Mouse (Mus musculus) lung, postnatal 10 days (tissue): ENCODE data around the gene Galnt17.

Experiments
- DNase-seq: peaks from one replicate; pipeline ENCODE4 v3.0.0; 2021

The Galnt17 gene

DNA sequence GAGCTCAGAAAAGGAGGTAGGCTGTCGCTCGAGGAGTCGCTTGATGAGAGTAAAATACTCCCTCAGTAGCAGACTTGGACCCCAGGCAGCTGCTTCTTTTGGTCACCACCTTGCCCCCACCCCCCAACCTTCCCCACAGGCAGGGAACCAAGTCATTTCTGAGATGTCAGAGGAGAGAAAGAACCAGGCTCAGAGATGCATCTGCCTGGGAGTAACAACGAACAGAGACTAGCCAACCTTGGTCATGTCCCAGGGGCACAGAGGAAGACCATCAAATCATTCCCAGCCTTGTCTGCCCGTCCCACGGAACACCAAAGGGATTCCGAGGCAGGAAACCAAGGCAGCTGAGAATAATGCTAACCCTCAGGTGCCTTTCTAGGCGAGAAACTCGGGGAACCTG, 293.0 kb downstream of the Galnt17 start:
- no peak for DNase-seq

DNA sequence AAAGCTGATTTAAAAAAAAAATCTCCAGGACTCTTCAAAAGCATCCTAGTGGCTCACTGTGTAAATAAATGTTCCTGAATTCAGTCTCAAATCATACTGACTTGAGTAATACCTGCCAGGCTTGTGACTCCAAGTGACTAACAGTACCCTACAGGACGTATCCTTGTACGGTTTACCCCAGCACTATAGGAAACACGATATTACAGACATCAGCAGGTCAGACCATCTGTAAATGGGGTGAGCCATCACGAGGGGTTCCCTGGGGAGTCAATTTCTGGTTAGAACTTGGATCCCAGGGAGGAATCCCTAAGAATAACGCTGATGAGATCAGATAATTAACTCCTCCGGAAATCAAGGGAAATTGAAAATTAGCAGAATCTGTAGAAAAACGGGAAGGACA, 294.5 kb downstream of the Galnt17 start:
- DNase-seq, result no peak

DNA sequence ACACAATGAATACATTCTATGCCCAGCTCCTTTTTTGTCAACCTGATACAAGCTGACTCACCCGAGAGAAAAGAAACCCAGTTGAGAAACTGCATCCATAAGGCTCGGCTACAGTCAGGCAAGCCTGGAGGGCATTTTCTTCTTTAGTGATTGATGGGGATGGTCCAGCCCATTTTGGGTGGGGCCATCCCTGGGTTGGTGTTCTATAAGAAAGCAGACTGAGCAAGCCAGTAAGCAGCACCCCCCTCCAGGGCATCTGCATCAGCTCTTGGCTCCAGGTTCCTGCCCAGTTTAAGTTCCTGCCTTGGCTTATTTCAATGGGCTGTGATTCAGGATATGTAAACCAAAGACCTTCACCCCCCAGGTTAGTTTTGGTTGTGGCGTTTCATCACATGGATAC, 295.2 kb downstream of the Galnt17 start:
- no peak for DNase-seq

DNA sequence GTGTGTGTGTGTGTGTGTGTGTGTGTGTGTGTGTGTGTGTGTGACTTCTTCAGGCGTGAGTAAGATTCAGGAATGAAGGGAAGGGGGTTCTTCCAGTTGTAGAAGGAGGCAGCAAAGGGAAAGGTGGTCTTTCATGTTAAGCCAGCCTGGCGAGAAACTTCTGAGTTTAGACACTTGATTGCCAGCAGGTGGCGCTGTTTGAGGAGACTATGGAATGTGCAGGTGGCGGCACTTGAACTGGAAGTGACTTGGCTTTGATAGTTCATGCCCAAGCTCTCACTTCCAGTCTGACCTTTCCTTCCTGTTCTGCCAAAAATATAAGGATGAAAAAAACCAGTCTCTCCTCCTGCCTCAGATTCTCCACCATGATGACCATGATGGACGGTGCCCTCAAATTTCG, 298.8 kb downstream of the Galnt17 start:
- DNase-seq, result peak; percentile 6

DNA sequence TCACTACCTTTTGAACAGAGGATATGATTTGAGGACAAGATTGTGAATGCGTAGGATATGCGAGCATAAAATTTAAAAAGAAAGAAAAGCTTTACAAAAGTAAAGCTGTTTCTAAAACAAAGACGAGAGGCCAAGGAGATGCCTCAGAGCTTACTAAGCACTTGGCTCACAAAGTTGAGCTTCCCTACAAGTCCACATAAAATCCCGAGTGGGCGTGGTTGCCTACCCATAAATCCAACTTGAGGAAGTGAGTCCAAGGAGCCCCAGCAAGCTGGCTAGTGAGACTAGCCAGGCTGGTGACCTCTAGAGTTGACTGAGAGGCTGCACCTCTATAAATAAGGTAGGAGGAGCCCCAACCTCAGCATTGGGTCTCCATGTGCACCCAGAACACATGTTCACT, 299.8 kb downstream of the Galnt17 start:
- peak; percentile 8 for DNase-seq

DNA sequence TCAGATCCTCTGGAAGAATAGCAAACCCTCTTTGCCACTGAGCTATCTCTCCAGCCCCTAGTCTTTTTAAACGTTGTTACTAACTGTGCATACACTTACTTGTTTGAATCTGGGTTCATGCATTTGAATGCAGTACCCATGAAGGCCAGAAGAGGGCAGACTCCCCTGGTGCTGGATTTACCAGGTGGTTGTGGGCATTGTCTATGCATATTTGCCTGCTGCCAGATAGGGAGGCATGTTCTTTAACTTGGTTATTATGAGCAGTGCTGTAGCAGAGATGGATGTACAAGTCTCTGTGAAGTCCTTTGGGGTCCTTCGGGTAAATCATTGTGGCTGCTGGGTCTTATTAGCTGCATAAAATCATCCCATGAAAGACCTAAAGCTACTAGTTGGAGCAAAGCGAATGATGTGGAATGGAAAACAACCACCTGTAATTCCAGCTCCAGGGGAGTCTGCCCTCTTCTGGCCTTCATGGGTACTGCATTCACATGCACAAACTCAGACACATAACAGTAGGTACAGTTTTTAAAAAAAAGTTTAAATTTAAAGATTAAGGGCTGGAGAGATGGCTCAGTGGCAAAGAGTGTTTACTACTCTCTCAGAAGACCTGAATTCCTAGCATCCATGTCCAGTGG, 300.3 kb downstream of the Galnt17 start:
- DNase-seq, result peak; percentile 39

DNA sequence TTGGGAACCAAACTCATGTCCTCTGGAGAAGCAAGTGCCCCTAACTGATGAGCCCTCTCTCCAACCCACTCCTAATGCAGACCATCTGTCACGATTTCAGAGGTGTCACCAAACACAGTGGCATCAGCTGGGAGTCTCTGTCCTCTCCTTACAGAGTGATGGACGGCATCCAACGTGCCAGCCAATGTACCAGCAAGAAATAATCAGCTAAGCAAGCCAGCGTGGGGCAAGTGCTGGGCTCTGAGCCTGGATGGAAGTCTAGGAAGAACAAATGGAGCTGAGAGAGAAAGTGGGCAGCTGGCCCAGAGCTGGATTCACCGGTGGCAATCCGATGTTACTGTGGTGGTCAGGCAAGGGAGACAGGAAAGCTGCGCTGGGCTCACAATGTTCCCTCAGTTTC, 301.1 kb downstream of the Galnt17 start:
- no peak for DNase-seq

DNA sequence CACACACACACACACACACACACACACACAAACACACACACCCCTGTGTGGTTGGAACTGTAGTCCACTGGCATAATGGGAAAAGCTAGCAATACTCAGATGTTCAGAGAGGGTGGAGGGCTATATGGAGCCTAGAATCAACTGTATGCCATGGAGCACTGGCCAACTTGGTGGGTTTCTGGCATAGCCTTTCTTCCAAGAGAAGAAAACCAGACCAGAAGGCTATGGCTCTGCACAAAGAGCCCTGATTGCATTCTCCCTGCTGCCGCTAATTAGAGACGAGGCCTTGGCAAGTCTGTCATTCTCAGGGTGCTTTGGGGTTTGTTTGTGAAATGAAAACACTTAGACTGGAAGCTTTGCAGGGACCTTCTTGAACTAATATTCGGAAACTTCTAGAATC, 301.8 kb downstream of the Galnt17 start:
- DNase-seq, result no peak

DNA sequence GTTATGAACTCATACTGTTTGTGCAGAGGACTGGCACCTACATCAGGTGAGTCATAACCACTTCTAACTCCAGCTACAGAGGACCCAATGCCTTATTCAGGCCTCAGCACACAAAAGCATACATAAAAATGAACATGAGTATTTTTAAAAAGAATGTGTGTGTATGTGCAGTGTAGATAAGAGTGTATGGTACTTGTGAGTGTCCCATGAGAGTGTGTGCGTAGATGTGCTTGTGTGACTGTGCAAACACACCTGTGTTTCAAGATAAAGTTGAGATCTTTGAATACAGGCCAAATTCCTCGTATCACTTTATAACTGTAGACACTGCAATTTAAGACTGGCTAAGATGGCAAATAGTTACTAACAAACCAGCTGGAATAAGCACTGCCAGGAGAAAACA, 307.7 kb downstream of the Galnt17 start:
- DNase-seq, result no peak

DNA sequence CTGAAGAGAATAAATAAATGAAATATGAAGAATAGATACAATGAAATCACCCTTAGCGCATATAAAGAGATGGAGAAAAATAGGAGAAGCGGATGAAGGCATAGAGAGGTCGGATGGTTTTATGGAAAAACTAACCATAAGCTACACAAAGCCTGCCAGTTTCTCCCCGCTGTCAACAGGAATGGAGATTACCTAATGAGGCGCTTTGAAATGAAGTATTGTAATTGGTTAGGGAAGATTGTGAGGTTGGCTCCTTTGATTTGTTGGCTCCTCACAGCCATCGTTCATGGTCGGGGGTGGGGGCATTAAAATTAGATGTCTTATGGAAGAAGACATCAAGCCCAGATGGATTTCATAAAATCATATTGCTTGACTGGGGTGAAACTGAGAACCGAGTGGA, 329.0 kb downstream of the Galnt17 start:
- no peak for DNase-seq

DNA sequence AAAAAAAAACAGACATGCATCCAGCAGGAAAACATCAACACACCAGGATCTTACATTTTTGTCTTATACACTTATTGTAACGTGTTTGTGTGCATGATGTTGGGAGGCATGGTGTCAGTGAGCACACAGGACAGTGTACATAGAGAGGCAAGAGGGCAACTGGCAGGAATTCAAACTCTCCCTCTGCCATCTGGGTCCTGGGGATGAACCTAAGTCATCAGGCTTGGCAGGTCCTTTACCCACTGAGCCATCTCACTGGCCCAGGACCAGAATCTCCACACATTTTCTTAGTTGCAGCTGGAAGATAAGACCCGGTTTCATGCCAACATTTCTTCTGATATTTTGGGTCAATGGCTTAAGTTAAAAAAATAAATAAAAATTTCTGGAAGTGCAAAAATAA, 329.4 kb downstream of the Galnt17 start:
- DNase-seq, result no peak

DNA sequence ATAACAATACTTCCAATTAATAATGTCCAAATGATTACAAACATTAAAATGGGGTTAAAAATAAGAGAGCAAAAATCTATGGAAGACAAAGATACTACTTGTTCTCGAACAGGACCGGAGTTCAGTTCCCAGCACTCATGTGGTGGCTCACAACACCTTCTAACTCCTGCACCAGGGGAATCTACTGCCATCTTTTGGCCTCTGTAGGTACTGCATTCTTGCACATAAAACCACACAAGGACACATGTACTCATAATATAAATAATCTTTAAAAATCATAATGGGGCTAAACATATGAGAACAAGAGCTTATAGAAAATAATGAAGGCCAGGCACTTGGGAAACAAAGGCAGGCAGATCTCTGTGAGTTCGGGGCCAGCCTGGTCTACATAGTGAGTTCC, 330.3 kb downstream of the Galnt17 start:
- DNase-seq, result no peak

DNA sequence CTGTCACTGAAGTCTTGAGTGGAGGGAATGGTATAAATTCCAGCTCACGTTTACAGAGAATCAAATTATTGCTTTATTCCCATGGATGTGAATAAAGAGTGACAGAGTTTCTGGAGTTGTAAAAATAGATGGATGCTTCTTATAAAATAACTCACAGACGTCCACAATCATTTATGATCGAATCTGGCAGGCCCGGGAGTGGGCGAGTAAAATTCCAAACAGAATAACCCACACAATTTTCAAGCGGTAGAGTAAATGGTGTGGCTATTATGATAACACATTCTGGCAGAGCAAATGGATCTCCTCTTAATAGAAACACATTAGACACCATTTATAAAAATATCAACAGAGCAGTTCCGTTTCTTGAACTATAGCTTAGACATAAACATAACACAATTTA, 355.9 kb downstream of the Galnt17 start:
- no peak for DNase-seq

DNA sequence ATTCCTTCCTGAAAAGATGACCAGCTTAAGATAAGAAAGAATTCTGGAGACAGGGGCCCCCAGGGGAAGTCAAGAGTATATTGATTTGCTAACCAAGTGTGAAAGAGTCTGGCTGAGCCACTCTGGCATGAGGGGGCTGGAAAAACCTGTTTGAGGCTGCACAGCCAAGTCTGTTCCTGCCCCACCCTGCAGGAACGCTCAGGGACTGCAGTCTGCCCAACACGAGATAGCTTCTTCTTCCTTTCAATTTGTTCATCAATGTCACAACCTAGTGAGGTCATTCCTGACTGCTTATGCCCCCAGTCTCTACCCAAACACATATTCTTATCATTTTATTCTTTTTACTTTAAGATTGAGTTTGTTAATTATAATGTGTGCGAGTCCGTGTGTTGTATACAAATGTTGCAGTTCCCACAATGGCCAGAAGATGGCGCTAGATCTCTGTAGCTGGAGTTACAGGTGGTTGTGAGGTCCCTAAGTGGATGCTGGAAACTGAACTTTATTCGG, 357.4 kb downstream of the Galnt17 start:
- no peak for DNase-seq

DNA sequence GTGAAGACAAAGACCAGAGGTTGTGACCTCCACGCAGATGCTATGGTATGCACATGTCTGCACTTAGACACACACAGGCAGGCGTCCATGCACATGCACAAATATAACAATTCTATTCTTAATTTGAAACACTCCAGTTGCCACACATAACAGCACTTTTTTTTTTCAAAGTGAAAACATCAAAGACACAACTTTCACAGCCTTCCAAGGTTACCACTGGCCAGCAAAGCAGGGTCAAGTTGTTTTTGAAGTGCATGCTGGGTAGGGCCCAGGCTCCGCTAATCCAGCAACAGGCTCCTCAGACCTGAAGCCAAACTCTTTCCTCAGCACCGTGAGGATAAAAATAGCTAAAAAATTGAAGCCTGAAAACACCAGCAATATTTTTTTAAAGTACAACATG, 357.9 kb downstream of the Galnt17 start:
- no peak for DNase-seq

DNA sequence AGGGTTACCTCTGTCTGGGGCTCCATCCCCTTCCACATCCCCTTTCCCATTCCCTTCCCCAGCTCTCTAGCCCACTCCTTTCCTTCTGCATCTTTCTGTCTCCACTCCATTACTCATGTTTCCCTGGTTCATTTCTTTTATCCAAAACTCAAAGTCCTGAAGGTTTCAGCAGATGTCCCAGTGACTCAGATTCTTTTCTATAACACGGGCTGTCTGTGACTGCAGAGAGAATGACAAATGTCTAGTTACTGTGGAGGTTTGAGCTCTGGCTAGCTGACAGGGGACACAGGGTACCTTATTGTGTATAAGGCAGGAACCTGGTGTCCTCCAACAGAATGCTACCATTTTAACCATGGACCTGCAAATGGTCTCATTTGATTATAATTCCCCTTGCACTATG, 358.6 kb downstream of the Galnt17 start:
- DNase-seq, result no peak

DNA sequence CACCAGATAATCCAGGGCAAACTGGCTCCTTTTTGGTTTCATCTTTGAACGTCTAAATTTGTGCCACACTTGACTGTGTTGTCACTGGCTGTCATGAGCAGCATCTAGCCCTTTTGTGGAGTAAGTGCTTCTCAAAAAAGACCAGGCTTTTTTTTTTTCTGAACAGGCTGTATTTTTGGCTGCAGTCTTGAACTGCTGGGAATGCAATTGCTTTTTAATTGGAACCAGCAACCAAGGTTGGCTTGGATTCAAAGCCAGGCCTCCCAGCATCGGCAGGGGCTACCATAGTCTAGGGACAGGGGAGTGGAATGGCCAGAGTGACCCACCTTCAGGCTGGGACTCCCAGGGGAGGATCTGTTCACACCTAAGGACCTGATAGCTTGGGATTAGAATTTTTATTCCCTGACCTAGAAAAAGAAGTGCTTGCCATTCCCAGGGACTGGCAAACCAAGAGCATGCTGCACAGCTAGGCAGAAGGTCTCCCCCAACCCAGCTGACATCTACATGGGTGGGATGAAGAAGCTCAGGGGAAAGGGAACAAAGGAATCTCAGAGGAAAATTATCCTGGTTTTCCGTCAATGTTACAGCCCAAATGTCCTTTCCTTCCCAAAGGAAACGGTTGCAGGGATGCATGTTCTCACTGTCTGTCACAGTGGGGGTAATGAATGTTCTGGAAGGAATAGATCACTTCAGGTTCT, 369.2 kb downstream of the Galnt17 start:
- DNase-seq, result peak; percentile 56

DNA sequence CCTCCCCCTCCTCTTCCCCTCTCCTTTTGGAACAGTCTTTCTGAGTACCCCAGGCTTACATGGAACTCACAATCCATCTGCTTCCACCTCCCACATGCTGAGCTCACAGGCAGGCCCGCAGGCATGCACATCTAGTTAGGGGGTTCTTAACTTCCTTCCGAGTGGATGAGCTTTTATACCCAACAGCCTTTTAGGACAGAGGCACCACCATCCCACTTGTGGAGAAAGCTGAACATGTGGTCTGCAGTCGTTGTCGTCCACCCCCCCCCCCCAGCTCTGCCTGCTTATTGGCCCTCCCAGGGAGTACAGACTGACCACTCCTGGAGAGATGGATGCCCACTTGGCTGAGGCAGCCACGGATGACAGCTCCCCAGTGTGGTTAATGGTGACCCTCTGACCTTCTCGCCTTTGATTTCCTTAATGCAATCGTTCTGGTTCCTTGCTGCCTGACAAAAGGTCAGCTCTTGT, 370.0 kb downstream of the Galnt17 start:
- DNase-seq, result peak; percentile 74

DNA sequence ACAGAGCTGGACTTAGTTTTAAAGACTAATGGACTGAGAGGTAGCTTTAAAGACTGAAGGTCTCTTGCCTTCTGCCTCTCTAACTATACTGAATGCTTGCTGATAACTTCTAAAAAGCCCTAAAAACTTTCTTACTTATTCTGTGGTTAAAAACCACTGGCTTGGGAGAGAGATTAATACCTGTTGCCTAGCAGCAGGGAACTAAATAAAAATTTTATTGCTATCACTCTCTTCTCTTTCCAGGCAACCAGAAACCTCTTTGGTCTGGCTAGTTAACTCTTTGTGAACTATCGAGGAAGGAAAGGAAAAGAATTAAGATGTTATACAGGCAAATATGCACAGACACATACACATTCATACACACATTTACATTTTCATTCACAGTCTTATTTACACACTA, 377.3 kb downstream of the Galnt17 start:
- DNase-seq, result no peak

DNA sequence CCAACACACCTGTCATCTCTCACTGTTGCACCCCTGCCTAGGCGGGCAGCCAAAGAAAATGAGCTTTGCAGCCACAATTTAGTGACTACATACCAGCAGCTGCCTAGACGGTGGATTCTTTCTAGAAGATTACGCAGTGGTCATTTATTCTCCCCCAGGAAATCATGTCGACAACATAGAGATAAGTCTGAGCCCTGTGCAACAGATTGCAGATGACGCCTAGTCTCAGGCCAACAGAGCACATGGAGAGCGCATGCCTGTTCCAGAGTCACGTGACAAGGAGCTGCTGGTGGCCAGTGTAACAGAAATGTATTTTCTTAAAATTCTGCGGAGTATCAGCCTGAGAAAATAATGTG, 380.5 kb downstream of the Galnt17 start:
- DNase-seq, result peak; percentile 4

DNA sequence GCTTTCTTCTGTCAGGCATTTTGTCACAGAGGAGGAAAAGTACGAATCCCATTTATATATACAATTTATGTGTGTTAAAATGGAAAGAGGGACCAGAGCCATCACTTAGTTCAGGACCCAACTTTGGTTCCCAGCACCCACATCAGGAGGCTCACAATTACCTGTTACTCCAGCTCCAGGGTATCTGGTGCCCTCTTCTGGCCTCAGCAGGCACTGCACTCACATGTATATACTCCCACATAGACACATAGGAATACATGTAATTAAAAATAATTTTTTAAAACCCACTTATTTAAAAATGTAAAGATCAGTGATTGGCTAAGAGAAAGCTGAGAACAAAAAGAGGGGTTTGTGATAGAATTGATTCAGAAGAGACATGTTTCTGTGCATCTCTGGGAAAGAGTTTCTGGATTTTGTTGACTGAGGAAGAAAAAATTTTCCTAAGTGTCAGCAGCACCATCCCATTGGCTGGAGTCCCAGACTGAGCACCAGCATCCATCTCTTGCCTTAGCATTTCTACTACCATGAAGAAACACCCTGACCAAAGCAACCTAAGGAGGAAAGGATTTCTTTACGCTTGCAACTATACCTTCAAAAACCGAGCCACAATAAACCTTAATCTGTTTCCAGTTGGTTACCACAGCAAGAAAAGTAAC, 381.0 kb downstream of the Galnt17 start:
- no peak for DNase-seq

DNA sequence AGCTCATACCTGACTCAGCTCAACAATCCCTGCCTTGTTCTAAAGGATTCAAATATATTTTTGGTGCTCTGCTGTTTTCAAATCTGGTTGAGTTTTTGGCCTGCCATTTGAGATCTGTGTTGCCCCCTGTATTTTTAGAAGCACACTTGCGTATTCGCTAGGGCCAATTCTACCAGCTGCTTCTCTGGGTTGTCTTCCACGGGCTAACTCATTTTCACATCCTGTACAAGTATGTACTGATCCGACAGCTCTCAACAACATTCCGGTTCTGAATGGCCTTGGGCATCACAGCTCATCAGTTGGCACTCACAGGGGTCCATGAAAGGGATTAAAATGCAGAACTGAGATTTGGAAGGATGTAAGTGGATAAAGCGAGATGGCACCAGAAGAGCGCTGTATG, 382.6 kb downstream of the Galnt17 start:
- DNase-seq, result no peak

DNA sequence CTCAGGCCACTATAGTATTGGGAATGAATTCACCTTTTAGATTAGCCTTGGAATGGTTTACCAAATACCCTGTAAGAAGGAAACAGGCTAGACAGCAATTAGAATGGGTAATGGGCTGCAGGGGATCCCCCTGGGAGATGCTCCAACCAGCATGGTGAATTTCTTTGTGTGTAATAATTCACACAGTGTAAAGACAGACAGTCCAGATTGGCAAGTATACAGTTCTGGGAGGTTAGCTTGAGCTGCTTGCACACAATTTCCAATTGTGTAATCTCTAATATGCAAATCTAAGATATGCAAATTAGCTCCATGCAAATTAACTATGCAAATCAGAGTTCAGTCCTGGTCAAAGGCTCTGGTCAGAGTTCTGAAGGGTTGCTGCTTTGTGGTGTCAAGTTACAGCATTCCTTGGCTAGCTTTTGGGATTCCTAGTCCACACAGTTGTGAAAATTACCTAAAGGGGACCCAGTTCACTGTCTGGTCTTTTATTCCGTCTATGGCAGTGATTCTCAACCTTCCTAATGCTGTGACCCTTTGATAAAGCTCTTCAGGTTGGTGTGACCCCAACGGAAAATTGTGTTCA, 384.0 kb downstream of the Galnt17 start:
- no peak for DNase-seq

DNA sequence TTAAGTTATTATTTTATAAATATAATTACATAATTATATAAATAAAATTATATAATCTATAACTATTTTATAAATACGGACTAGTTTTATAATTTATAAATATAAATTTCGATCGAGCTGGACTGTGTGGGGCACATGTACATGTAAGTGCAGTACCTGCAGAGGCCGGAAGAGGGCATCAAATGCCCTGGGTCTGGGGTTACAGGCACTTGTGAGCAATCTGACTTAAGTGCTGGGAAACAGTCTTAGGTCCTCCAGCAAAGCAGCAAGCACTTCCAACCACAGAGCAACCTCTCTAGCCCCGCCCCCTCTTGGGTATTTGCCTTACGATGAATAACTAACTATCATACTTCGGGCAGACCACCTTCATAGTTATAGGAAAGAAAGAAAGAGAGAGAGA, 388.3 kb downstream of the Galnt17 start:
- no peak for DNase-seq
